Mouse (Mus musculus) ES-E14 (cell line): ENCODE measurements at regions not wholly inside any gene's neighbourhood (a gene's known extent, or its start where the extent isn't known, plus 50 kb on each side); places are given as distances from the start of the nearest gene placed in this dataset.
A peak's percentile ranks its signal among the peaks of the same experiment; 100 is the strongest.

Source experiments
- DNase-seq: peaks from one replicate; pipeline ENCODE4 v3.0.0-alpha.2; 2013; ENCODE audit warnings: low read depth, low spot score
- H3K27ac ChIP-seq: 2 replicates; pipeline ENCODE4 v1.5.1; 2012; ENCODE audit warnings: low read depth, mild to moderate bottlenecking, low read length, moderate library complexity, mixed read lengths; ENCODE audit not compliant: poor library complexity, insufficient read depth, severe bottlenecking
- H3K36me3 ChIP-seq: 2 replicates; pipeline ENCODE4 v1.6.1; 2012; ENCODE audit warnings: mild to moderate bottlenecking, low read length, moderate library complexity, mixed read lengths; ENCODE audit not compliant: control insufficient read depth, poor library complexity, insufficient read depth, severe bottlenecking
- H3K4me1 ChIP-seq, 2 experiments: fragments of 150-350 bp in 1 of 2; sonication (generic) in 1 of 2; 2 replicates each; pipeline ENCODE4 v1.6.1; 2012; ENCODE audit warnings: low read length in 2 of 2, mild to moderate bottlenecking in 1 of 2, mixed read lengths in 1 of 2; ENCODE audit not compliant: control insufficient read depth in 2 of 2, insufficient read depth in 2 of 2, poor library complexity in 1 of 2
- H3K4me3 ChIP-seq, 2 experiments: fragments of 150-350 bp in 1 of 2; sonication (generic) in 1 of 2; 2 replicates each; pipeline ENCODE4 v1.5.1; 2012; ENCODE audit warnings: low read length in 2 of 2, low read depth in 1 of 2, mild to moderate bottlenecking in 1 of 2, mixed read lengths in 1 of 2; ENCODE audit not compliant: insufficient read depth in 1 of 2, poor library complexity in 1 of 2, severe bottlenecking in 1 of 2
- H3K9ac ChIP-seq: 2 replicates; pipeline ENCODE4 v1.6.1; 2012; ENCODE audit warnings: low read depth, mild to moderate bottlenecking, low read length, mixed read lengths; ENCODE audit not compliant: poor library complexity, insufficient read depth, severe bottlenecking
- H3K9me3 ChIP-seq: fragments of 150-350 bp; sonication (generic); 2 replicates; pipeline ENCODE4 v1.6.1; 2012; ENCODE audit warnings: low read depth, mild to moderate bottlenecking, low read length; ENCODE audit not compliant: control insufficient read depth, insufficient read depth
- CHD2 ChIP-seq: IDR thresholded peaks from 2 replicates; pipeline ENCODE4 v1.6.1; 2014; ENCODE audit warnings: mild to moderate bottlenecking, low read depth, low read length, inconsistent platforms
- HCFC1 ChIP-seq: IDR thresholded peaks from 2 replicates; pipeline ENCODE4 v1.6.1; 2012; ENCODE audit warnings: low read length, inconsistent platforms, borderline replicate concordance; ENCODE audit not compliant: insufficient read depth
- MAFK ChIP-seq: IDR thresholded peaks from 2 replicates; pipeline ENCODE4 v1.6.1; 2014; ENCODE audit warnings: mild to moderate bottlenecking, low read depth, low read length, inconsistent platforms; ENCODE audit not compliant: insufficient read depth
- ZC3H11A ChIP-seq: IDR thresholded peaks from 2 replicates; pipeline ENCODE4 v1.6.1; 2012; ENCODE audit warnings: low read depth, mild to moderate bottlenecking, inconsistent platforms, low read length, borderline replicate concordance
- ZNF384 ChIP-seq: IDR thresholded peaks from 2 replicates; pipeline ENCODE4 v1.6.1; 2012; ENCODE audit warnings: low read depth, low read length, inconsistent platforms
- in situ Hi-C, 2 experiments: fragments of 600-800 bp; cut with MboI; formaldehyde crosslinking; loops; one replicate each; pipeline ENCODE4 v1.15.1; 2025; ENCODE audit warnings: low sequenced_read_pairs in 2 of 2, inconsistent platforms in 1 of 2; ENCODE audit not compliant: unreplicated experiment in 2 of 2

DNA sequence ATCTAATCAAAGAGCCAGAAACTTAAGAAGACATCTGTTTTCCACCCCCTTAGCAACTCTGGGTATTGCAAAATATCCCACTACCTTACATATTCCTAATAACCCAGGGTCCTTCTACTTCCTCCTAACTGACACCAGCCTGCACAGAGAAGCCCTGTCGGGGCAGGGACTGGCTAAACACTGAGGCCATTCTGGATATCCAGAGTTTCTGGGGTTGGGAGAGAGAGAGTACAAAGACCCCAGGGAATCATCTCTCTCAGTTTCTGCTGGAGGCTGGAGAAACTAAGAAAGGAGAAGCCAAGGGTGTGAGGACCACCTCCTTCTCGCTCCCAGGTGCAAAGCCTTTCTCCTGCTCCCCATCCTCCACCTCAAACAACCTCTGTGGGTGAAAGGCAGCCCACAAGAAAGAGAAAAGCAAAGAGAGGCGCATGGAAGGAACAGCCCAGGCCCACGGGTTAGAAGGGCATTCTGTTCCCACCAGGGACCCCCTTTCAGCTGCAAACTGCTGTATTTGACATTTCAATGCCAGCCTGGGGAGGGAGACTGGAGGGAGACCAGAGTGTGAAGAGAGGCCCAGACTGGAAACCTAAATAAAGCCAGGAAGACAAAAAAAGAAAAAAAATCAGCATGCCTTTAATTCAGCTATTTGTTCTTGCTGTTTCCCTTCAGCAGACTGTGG, 152.9 kb upstream of the Rgma start:
- H3K4me3 ChIP-seq, result no peak overlapping the region
- in situ Hi-C loops, result no loop called here
- no peaks in the 10 kb centered on the region for H3K9me3 ChIP-seq
- H3K9ac ChIP-seq, result no peak overlapping the region
- no peak for TF ChIP-seq ZC3H11A
- TF ChIP-seq MAFK, result no peak
- TF ChIP-seq HCFC1, result no peak
- TF ChIP-seq CHD2, result no peak
- TF ChIP-seq ZNF384, result peak; percentile 28; the same call in 1 of the 2 replicates
- peaks cover 2 to 11% of the 10 kb centered on the region in 2 experiments; a peak in 3 of 4 replicates for H3K4me1 ChIP-seq
- H3K27ac ChIP-seq, result no peak overlapping the region
- no peak for DNase-seq
- H3K36me3 ChIP-seq, result no peaks in the 10 kb centered on the region

DNA sequence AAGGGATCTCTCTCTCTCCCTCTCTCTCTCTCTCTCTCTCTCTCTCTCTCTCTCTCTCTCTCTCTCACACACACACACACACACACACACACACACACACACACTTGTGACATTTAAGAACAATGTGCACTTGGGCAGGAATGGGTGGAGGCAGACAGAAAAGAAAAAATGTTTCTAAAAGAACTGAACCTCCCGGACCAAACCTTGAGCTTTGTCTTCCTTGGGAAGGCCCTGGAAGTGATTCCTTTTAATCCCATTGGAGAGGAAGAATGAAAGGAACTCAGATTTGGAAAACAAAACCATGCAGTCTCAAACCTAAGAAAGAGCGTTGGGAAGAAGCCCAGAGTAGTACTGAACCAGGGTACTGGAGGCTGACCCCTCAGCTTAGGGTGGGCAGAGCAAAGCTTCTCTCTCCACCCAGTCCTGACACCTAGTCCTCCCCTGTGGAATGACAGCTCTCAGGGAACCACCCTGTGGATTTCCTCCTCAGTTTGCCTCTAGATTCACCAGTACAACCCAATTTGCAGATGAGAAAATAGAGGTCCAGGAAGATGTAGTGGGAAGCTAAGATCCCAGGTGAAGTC, 152.3 kb upstream of the Rgma start:
- H3K4me1 ChIP-seq, result peaks cover 2 to 11% of the 10 kb centered on the region in 2 experiments; a peak in 3 of 4 replicates
- H3K9ac ChIP-seq, result no peak overlapping the region
- no peaks in the 10 kb centered on the region for H3K9me3 ChIP-seq
- H3K4me3 ChIP-seq, result no peak overlapping the region
- no peak for DNase-seq
- H3K36me3 ChIP-seq, result no peaks in the 10 kb centered on the region
- in situ Hi-C loops, result no loop called here
- H3K27ac ChIP-seq, result peak overlapping the region; percentile 55; the same call in 1 of the 2 replicates
- TF ChIP-seq ZC3H11A (no peak), ZNF384 (no peak), CHD2 (no peak)

DNA sequence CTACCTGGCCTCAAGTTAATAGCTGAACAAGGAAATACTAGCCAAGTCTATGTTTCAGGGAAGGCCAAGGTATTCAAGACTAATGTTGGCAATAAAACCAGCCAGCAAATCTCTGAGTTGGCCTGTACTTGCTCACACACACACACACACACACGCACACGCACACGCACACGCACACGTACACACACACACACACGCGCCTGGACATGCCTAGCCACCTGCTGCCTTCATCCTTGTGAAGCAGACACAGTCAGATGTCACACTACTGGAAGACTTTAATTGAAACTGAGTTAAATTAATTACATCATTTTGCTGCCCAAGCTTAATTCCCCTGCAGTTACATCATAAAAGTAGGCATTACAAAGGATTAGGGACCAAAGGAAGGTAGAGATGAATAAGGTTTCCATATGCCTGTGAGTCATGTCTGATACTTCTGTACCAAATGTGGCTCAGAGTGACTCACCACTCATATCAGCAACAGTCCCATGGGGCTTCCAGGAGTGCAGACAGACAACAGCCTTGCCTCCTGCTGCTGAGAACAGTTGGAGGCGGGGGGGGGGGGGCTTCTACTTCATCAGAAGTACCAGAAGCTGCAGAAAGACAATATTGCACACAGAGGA, 141.7 kb upstream of the Rgma start:
- Histone ChIP-seq H3K27ac (no peak overlapping the region), H3K4me3 (no peak overlapping the region), H3K4me1 (peaks cover 0 to 5% of the 10 kb centered on the region in 2 experiments; a peak in 1 of 4 replicates), H3K9ac (no peak overlapping the region), H3K36me3 (no peaks in the 10 kb centered on the region), H3K9me3 (no peaks in the 10 kb centered on the region)
- no peak for DNase-seq
- in situ Hi-C loops, result no loop called here
- TF ChIP-seq ZC3H11A (no peak), ZNF384 (no peak), MAFK (no peak), CHD2 (no peak)

DNA sequence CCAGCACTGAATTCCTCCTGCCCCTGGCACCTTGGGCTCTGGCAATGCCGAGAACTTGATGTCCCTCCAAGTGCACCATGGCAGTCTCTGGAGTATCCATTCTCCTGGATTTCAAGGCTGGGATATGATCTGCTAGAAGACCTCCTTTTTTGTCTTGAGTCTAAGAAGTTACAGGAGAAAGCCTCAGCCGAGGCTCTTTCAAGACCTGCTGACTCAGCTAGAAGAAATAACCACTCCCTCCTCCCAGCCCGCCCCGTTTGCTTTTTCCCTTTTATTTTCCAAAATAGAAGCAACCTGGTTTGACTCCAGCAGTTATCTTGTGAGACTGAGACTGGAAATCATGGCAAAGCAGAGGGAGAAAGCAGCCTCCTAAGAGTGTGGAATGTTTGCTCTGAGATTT, 136.8 kb upstream of the Rgma start:
- in situ Hi-C loops, result no loop called here
- H3K27ac ChIP-seq, result no peak overlapping the region

More for the DNA sequence above, 136.8 kb upstream of the Rgma start:
- DNase-seq, result no peak
- no peak overlapping the region for H3K9ac ChIP-seq
- TF ChIP-seq MAFK (peak; percentile 94), ZC3H11A (no peak), HCFC1 (no peak), ZNF384 (no peak)
- no peaks in the 10 kb centered on the region for H3K36me3 ChIP-seq
- peaks cover 0 to 5% of the 10 kb centered on the region in 2 experiments; a peak in 1 of 4 replicates for H3K4me1 ChIP-seq
- H3K4me3 ChIP-seq, result no peak overlapping the region
- H3K9me3 ChIP-seq, result no peaks in the 10 kb centered on the region
